Mouse (Mus musculus) intestine, postnatal 0 days (tissue): Measurements from ENCODE around the gene Usp5. TPM values are rescaled to one million over a fixed set of nuclear protein-coding genes. Genes with fewer than 3 reads are reported as not detected.

Source experiments
- ATAC-seq: fragments of 200-750 bp; cut with Nextera tagmentation; 2 replicates; pipeline ENCODE4 v1.8.0; 2017; ENCODE audit warnings: mild to moderate bottlenecking, moderate TSS enrichment, moderate library complexity
- H3K27ac ChIP-seq: fragments of 300-500 bp; sonication (generic); 2 replicates; pipeline ENCODE4 v1.5.1; 2014; ENCODE audit warnings: mild to moderate bottlenecking, low read depth, low read length, moderate library complexity
- H3K27me3 ChIP-seq: fragments of 300-500 bp; sonication (generic); replicated peaks from 2 replicates; pipeline ENCODE4 v1.6.1; 2014; ENCODE audit warnings: low read length, mixed read lengths; ENCODE audit not compliant: control insufficient read depth, insufficient read depth
- H3K36me3 ChIP-seq: fragments of 300-500 bp; sonication (generic); 2 replicates; pipeline ENCODE4 v1.6.1; 2014; ENCODE audit warnings: mild to moderate bottlenecking, moderate library complexity; ENCODE audit not compliant: control insufficient read depth, insufficient read depth
- H3K4me1 ChIP-seq: fragments of 300-500 bp; sonication (generic); replicated peaks from 2 replicates; pipeline ENCODE4 v1.6.1; 2014; ENCODE audit warnings: antibody characterized with exemption, low read length, mixed read lengths; ENCODE audit not compliant: control insufficient read depth, insufficient read depth
- H3K4me2 ChIP-seq: fragments of 300-500 bp; sonication (generic); replicated peaks from 2 replicates; pipeline ENCODE4 v1.6.1; 2014; ENCODE audit warnings: low read depth, mild to moderate bottlenecking, moderate library complexity
- H3K4me3 ChIP-seq: fragments of 300-500 bp; sonication (generic); 2 replicates; pipeline ENCODE4 v1.5.1; 2014; ENCODE audit warnings: low read depth, low read length
- H3K9ac ChIP-seq: fragments of 300-500 bp; sonication (generic); 2 replicates; pipeline ENCODE4 v1.6.1; 2014; ENCODE audit warnings: mild to moderate bottlenecking, low read depth, low read length
- H3K9me3 ChIP-seq: fragments of 300-500 bp; sonication (generic); 2 replicates; pipeline ENCODE4 v1.6.1; 2016; ENCODE audit warnings: mixed run types; ENCODE audit not compliant: control insufficient read depth
- CTCF ChIP-seq: sonication (generic); IDR thresholded peaks from 2 replicates; pipeline ENCODE4 v1.5.1; 2016; ENCODE audit warnings: low read depth, mild to moderate bottlenecking, control low read depth, antibody characterized with exemption, moderate library complexity
- WGBS: fragments of 180-500 bp; shearing (Covaris S2); extraction: QIAGEN DNeasy Blood & Tissue Kit; methylation state at CpG from one replicate; pipeline ENCODE4 v1.1.7; 2014; 5-methylcytosine and 5-hydroxymethylcytosine counted together
- polyA plus RNA-seq: library from polyadenylated mRNA; unstranded; fragments of >200 nt; fragmentation: Nextera tagmentation; extraction: Ambion mirVana; gene quantifications from 2 replicates; pipeline ENCODE4 v1.2.1, GENCODE M21; 2015

Usp5 gene
- polyA plus RNA-seq, 1 experiment from 2014 or later: 44.8 TPM

DNA sequence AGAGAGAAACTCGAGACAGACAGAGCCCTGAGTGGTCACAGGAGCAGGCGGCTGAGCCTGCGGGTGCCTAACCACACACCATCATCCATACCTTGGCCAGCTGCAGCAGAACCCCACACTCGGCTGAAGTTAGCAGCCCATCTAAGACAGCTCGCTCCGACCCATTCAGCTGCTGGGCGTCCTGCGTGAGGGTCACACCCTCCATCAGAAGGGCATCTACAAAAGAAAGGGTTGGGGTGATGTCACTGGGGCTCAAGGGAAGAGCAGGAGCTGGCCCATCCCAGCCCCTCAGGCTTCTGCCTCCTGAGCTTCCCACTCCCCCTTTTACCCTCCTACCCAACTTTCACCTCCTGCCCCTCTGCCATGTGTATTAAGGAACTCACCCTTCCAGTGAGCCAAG lies 21.3 kb upstream of the Usp5 start:
- no peak overlapping the region for H3K9ac ChIP-seq
- H3K27ac ChIP-seq: no peak overlapping the region
- peaks cover 3% of the 10 kb centered on the region; the same call in 1 of the 2 replicates for H3K27me3 ChIP-seq
- no peaks in the 10 kb centered on the region for H3K9me3 ChIP-seq
- no peak overlapping the region for H3K4me3 ChIP-seq
- H3K4me1 ChIP-seq: no peaks in the 10 kb centered on the region
- H3K36me3 ChIP-seq: no peaks in the 10 kb centered on the region; the same call in 1 of the 2 replicates
- ATAC-seq: no peak
- H3K4me2 ChIP-seq: no peak overlapping the region
- no peak for TF ChIP-seq CTCF
- WGBS: 60% methylated on average over 8 of the region's 8 CpGs

DNA sequence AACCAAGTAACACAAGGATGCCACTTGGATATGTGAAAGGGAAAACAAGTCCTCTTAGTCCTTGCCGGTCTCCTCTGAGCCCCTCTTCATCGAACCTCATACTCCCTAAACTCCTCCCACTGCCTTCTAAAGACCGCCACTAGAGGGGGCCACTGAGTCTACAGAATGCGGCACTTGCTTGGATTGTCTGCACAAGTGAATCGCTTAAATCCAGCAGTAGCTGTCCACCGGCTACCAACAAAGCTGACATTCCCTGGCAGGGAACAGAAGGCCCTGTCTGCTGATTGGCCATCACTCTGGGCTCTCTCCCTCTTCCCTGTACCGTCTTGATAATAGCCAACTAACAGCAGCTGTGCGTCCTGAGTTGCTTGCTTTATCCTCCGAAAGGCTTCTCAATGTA lies 18.0 kb upstream of the Usp5 start:
- Histone ChIP-seq H3K4me3 (no peak overlapping the region), H3K36me3 (no peaks in the 10 kb centered on the region; the same call in 1 of the 2 replicates), H3K9me3 (no peaks in the 10 kb centered on the region), H3K27ac (no peak overlapping the region), H3K4me2 (no peak overlapping the region), H3K4me1 (no peaks in the 10 kb centered on the region), H3K27me3 (no peaks in the 10 kb centered on the region), H3K9ac (no peak overlapping the region)
- peak; percentile 98 for TF ChIP-seq CTCF
- WGBS: 11% methylated on average over 9 of the region's 9 CpGs
- peak; percentile 61; the same call in 1 of the 2 replicates for ATAC-seq

DNA sequence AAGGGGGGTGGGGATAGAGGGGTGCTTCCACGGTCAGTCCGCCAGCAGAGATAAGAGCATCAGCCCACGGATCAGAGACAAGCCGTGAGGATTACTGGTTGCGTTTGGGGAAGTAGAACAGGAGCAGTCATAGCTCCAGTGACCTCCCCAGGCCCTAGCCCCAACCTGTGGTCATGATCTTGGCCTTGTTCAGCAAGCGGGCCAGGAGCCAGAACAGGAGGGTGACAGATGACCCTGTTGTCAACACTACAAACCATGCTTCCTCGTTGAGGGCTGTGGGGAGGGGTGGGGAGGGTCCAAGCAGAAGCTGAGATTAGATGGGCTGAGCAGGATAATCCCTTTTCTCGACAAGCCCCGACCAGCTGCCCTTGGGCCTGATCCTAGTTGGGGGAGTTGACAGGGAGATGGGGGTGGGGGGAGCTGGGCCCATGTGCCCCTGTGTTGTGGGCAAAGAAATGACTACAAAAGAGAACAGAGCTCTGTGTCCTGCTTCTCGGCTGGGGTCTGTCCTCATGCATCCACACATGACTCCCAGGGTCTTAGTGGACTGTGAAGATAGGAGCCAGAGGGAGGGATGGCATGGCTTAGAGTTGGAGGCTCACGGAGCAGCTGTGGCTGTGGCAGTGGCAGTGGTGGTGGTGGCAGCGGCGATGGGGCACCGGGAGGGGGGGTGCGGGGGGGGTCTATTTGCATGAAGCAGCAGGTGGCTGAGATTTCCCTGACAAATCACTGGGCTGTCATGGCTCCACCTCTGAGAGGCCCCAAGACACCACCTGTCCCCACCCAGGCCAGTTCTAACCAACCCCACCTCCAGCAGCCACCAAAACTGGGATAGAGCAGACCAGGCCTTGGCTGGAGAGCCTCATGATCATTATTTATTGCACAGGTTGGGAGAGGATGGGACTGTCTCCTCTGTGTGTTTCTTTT lies 11.2 kb upstream of the Usp5 start, which contains the start of gene Gnb3:
TSS of gene Gnb3 (minus strand) at position 35 of the 927 bp plus-strand sequence.
- WGBS: 34% methylated on average over 15 of the region's 15 CpGs
- no peak for ATAC-seq
- Histone ChIP-seq H3K4me2 (no peak within 1 kb of the TSS), H3K36me3 (peaks cover 5% of the 10 kb centered on the region), H3K4me1 (no peaks in the 10 kb centered on the region), H3K27ac (no peak within 1 kb of the TSS), H3K27me3 (no peaks in the 10 kb centered on the region), H3K4me3 (no peak within 1 kb of the TSS), H3K9ac (0 out of 2 replicates have a peak within 1 kb of the TSS, but pooled peaks have one; percentile 7), H3K9me3 (no peaks in the 10 kb centered on the region)
- no peak for TF ChIP-seq CTCF

DNA sequence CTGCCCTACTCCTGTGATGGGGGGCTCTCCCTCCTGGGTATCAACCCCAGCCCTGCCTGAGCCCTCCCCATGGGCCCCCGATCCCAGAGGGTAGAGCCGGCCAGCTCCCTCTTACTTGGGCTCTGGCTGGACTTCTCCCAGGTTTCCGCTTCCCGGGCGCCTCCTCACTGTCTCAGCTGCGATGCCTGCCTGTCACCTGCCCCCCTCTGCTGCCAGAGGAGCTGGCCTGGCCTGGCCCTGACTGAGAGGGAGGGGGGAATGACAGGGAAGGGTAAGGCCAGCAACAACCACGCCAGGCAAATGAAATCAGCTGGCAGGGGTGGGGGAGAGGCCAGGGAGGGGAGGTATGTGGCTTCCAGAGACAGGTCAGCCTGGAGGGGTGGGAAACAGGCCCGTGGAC lies 10.5 kb upstream of the Usp5 start:
- Histone ChIP-seq H3K9ac (0 out of 2 replicates have a peak overlapping the region, but pooled peaks have one; percentile 7), H3K36me3 (peaks cover 5% of the 10 kb centered on the region), H3K9me3 (no peaks in the 10 kb centered on the region), H3K27me3 (no peaks in the 10 kb centered on the region), H3K4me2 (no peak overlapping the region), H3K27ac (no peak overlapping the region), H3K4me3 (no peak overlapping the region), H3K4me1 (no peaks in the 10 kb centered on the region)
- no peak for ATAC-seq
- 30% methylated on average over 8 of the region's 8 CpGs for WGBS
- no peak for TF ChIP-seq CTCF

DNA sequence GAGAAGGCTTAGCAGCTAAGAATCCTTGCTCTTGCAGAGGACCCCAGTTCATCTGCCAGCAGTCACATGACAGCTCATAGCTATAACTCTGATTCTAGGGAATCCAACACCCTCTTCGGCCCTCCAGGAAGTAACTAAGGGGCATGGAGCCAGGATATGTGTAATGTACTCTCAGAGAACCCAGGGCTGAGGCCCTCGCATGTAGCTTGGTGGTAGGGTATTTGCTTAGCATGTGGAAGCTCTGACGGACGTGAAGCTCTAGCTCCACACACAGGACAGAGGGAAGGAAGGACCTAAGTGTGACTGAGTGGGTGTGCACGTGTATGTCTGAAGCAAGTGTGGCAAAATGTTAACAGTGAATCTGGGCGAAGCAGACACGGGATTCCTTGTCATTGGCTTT lies 7.1 kb upstream of the Usp5 start:
- no peak for ATAC-seq
- Histone ChIP-seq H3K4me3 (no peak overlapping the region), H3K9me3 (no peaks in the 10 kb centered on the region), H3K9ac (no peak overlapping the region), H3K36me3 (peaks cover 32% of the 10 kb centered on the region), H3K4me1 (no peaks in the 10 kb centered on the region), H3K27me3 (no peaks in the 10 kb centered on the region), H3K4me2 (no peak overlapping the region), H3K27ac (no peak overlapping the region)
- TF ChIP-seq CTCF: no peak
- 70% methylated on average over 7 of the region's 7 CpGs for WGBS

DNA sequence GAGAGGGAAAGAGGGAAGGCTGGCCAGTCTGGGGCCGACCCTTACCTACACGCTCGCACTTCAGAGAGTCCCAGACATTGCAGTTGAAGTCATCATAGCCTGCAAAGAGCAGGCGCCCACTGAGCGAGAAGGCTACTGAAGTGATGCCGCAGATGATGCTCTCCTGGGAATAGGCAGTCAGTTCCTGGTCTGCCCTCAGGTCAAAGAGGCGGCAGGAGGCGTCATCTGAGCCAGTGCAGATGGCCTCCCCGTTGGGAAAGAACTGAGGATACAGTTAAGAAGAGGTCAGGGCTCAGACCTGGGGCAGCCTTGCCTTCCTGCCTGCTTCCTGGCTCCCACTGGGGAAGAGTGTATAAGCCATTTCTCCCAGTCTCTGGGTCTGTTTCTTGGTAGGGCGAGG lies 6.2 kb upstream of the Usp5 start:
- H3K4me1 ChIP-seq: no peaks in the 10 kb centered on the region
- no peak overlapping the region for H3K4me3 ChIP-seq
- peaks cover 30% of the 10 kb centered on the region for H3K36me3 ChIP-seq
- no peaks in the 10 kb centered on the region for H3K9me3 ChIP-seq
- TF ChIP-seq CTCF: no peak
- no peak overlapping the region for H3K9ac ChIP-seq
- H3K27me3 ChIP-seq: no peaks in the 10 kb centered on the region
- H3K27ac ChIP-seq: no peak overlapping the region
- no peak for ATAC-seq
- WGBS: 81% methylated on average over 10 of the region's 10 CpGs
- H3K4me2 ChIP-seq: no peak overlapping the region
